Mouse (Mus musculus) liver (tissue): Measurements from ENCODE around the gene Sclt1.
A peak's percentile ranks its signal among the peaks of the same experiment; 100 is the strongest.

ENCODE experiments used
- DNase-seq: peaks from one replicate; pipeline ENCODE4 v3.0.0-alpha.2; 2020; ENCODE audit warnings: mixed read lengths

The Sclt1 gene

DNA sequence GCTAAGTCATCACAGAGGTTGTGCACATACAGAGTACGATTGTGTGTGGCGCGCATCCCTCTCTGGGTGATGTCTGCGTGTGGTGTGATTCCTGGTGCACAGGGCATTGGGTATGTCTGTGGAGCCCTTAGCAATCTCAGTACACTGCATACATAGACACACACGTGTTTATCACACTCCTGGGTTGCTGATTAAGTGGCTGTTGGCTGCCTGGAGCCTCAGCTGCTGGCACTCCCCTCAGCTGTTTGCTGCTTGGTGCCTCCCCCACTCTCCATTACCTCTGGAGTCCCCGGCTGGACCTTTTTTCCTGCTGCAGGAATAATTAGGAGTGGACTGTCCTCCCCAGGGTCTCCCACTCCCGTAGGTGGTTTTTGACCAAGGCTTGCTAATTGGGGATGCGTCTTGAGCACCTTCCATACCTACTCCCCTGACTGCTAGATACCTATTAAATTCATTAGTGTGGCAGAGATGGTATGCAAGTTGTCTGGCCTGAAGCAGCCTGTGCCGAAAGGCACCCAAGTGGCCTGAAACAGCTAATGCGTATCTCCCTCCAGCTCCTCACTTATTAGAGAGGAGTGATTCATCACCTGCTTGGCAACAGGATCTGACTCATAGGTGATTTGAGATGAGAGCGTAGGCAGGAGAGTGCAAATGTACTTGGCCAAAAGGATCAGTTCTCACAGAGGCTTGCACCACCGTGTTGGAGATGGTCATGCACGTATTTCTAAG is 136.5 kb downstream of the Sclt1 start:
- DNase-seq = no peak

DNA sequence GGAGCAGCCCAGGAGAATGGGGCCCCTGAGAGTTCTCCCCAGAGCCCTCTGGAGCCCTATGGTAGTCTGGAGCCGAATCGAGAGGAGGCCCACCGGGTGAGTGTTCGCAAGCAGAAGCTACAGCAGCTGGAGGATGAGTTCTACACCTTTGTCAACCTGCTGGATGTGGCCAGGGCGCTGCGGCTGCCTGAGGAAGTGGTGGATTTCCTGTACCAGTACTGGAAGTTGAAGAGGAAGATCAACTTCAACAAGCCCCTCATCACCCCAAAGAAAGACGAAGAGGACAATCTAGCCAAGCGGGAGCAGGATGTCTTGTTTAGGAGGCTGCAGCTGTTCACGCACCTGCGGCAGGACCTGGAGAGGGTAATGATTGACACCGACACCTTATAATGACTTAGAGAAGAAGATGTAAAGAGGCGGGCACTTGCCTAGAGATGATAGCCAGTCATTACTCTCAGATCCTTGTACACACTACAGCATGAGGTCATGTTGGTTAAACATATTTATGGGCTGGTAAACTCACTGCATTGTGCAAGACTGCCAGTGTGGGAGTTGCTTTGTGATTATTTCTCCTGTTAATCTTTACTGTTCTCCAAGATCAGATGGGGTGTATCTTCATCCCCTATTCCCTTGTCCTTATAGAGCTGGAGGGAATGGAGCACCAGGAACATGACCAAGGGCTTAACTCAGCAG is 137.5 kb downstream of the Sclt1 start:
- no peak for DNase-seq

DNA sequence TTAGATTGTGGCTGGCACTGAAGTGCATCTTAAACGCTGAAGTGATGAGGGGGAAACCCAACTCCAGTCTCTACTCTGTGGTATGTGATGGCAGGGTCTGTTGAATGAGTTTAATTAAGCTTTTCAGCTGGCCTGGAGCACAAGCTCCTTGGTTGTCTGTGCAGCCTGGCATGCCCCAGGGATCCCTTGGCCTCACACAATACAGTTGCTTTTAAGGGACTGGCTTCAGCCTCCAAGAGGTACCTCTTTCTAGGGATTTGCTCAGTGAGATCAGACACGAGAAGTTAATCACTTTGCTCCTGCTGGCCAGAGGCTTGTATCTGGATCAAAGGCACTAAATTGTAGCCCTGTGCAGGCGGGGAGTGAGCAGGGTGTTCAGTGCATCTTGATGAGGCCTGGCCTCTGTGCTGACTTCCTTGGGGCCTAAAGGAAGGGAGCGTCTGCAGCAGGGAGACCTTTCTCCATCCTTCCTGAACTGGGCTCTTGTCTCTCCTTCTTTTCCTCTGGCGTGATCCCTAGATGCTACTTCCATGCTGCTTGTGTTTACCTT is 138.8 kb downstream of the Sclt1 start:
- no peak for DNase-seq

- no peak for DNase-seq
Observed at GRCm38 (mm10) chr3:41602933-41603332, 139.4 kb downstream of the Sclt1 start.

- no peak for DNase-seq
Observed at GRCm38 (mm10) chr3:41601226-41602020, 140.9 kb downstream of the Sclt1 start.

DNA sequence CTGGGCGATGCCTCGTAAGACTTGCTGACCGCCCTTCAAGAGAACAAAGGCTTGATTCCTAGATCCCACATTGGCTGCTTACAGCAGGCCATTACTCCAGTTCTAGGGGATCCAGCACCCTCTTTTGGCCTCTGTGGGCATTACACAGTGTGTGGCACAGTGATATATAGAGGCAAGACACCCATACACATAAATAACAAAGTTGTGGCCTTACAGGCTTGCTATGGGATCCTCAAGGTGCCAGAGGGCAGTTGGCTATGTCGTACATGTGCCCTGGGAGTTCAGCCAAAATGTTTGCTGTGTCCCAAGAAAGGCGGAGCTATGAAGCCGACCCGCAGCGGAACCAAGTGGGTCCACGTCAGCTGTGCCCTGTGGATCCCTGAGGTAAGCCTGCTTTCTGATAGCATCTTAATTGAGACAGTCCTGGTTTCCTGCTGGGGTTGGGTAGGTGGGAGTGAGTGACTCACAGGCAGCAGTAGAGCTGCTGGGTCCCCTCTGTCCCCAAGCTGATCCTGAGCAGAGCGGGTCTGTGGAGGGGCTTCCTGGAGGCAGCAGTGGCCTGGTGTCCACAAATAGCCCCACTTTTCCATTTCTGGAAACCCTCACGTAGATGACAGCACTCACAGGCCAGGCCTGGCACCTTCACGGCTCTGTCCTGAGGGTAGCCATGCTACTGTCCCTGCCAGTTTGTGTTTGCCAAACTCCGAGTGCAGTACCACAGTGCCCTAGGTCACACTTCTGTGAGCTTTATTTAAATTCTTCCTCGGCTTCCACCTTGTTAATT is 142.3 kb downstream of the Sclt1 start:
- DNase-seq = peak; percentile 39

GRCm38 (mm10) chr3:41599226-41599625 is 143.1 kb downstream of the Sclt1 start:
- DNase-seq = no peak

DNA sequence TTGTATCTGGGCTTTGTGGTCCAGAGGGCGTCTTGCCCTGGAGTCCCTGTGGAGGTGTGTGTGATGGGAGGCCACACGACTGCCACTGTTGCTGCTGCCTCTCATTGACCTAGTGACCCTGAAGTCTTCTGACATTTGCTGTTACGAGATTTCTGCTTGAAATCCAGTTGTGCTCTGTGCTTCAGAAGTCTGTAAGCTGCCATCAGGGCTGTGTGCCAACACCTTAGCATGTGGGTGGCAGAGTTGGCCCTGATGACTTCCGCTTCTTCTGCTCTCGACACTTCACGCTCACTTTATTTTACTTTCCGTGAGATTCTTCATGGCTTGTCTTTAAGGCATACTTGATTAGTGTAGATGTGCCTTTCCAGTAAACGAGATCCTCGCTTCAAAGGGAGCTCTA is 143.9 kb downstream of the Sclt1 start:
- DNase-seq = no peak

GRCm38 (mm10) chr3:41597036-41597435 is 145.3 kb downstream of the Sclt1 start:
- DNase-seq = no peak

- no peak for DNase-seq
Observed at GRCm38 (mm10) chr3:41595010-41595409, 147.3 kb downstream of the Sclt1 start.

GRCm38 (mm10) chr3:41594097-41594879 is 148.0 kb downstream of the Sclt1 start:
- no peak for DNase-seq

DNA sequence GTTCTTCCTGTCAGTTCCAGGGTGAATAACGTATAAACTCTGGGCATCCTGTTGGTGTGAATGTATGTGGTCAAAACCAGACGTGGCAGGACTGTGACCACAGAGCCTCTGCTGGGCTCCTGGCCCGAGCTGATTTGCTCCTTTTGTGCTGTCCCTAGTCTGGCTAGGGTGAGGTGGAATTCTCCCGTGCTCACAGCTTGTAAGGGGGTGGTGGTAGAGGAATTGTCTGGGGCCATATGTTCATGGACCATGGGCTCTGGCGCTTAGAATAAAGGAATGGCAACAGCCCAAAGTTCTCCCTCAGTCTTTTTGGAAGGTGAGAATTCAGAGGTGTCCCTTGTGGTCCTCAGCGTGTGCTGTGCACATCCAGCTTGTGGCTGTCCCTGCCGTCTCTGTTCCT is 149.5 kb downstream of the Sclt1 start:
- DNase-seq = no peak

DNA sequence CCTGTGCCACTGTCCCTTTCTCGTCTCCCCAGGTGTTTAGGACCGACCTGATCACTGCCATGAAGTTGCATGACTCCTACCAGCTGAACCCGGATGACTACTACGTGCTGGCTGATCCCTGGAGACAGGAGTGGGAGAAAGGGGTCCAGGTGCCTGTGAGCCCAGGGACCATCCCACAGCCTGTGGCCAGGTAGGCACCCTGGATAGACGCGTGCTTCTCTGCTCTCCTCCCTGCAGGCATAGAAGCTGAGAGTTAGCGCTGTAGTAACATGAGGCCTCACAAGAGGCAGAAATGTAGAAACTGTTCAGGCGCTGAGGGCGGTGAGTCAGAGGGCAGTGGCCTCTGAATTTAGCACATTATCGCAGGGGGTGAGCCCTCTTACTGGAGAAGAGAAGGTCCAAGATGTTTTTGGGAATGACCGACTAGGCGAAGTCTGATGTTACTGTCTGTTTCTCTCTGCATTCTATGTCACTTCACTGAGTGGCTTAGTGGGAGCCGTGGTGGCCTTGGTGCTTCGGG is 150.6 kb downstream of the Sclt1 start:
- DNase-seq = no peak

DNA sequence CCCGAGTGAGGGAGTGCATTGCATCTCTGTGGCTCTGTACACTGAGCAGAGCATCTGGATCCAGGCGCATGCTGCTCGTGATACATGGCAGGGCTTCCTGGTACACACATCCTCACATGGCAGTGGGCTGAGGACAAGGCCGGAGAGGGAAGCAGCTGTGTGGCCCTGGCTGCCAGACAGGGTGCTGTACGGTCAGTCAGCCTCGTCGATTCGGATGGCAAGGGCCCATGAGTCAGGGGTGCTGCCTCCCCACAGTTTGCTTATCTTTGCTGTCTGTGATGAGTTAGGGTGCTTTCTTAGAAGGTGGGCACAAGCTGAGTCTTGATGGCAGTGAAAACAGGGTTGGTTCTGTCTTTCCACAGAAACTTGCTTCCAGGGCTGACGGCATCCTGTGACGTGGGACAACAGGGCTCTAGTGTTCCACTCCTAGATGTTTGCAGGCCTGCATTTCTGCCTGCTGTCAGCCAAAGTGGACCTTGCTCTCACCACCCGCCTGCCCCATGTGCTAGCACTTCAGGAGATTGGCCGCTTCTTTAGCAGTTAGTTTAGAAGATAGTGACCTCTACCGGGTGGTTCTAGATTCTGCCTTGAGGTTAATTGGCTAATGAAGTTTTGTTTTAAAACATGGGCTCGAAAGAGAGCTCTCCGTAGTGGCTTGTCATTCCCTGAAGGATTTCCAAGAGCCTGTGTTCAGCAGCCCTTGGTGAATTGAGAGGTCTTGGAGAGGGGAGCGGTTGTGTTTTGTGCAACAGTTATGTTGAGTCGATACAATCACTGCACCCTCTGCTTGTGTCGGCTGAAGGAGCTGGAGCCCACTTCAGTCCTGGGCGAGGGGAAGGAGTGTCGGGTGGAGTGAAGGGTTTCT is 151.4 kb downstream of the Sclt1 start:
- DNase-seq = peak; percentile 28

- DNase-seq = no peak
Observed at GRCm38 (mm10) chr3:41589988-41590387, 152.3 kb downstream of the Sclt1 start.

GRCm38 (mm10) chr3:41589246-41589914 is 152.9 kb downstream of the Sclt1 start:
- DNase-seq = no peak

GRCm38 (mm10) chr3:41588495-41588894 is 153.8 kb downstream of the Sclt1 start:
- no peak for DNase-seq

- no peak for DNase-seq
Observed at GRCm38 (mm10) chr3:41587588-41587987, 154.7 kb downstream of the Sclt1 start.

DNA sequence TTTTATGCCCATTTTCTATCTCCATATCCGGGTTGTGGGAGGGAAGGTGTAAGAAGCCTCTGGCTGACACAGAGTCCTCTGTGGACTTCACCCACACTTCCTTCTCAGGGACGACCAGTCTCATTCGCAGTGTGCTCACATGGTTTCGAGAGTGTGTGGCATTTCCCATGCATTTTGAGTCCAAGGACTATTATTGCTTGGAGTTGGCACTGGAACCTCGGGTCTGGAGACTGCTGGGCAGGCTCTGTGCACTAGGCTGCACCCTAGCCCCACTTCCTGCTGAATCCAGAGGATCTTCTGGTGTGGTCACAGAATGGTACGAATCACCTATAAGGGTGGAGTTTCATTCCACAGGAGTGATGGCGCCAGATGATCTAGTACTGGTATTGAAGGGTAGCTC is 155.4 kb downstream of the Sclt1 start:
- no peak for DNase-seq

DNA sequence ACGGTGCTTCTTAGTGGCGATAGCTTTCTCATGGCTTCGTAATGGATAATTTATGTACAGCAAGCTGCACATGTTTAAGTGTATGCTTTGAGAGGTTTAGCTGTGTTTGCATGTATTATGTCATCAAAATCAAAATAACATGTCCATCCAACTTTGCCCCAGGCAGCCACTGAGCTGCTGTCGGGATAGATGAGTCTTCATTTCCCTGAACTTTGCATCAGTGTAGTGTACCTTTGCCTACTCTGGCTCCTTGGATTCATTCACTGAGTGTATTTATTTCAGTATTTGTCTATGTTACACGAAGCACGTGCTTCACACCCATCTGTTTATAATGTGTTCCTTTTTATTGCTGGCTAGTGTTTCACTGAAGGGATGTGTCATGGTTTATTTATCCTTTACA is 156.0 kb downstream of the Sclt1 start:
- no peak for DNase-seq
